Mouse (Mus musculus) ES-E14 (cell line): Measurements from ENCODE around the gene B4galt2. TPM values are rescaled to one million over a fixed set of nuclear protein-coding genes. Genes with fewer than 3 reads are reported as not detected.
A peak's percentile ranks its signal among the peaks of the same experiment; 100 is the strongest.

Experiments used
- DNase-seq: peaks from one replicate; pipeline ENCODE4 v3.0.0-alpha.2; 2013; ENCODE audit warnings: low read depth, low spot score
- H3K27ac ChIP-seq: 2 replicates; pipeline ENCODE4 v1.5.1; 2012; ENCODE audit warnings: low read depth, mild to moderate bottlenecking, low read length, moderate library complexity, mixed read lengths; ENCODE audit not compliant: poor library complexity, insufficient read depth, severe bottlenecking
- H3K36me3 ChIP-seq: 2 replicates; pipeline ENCODE4 v1.6.1; 2012; ENCODE audit warnings: mild to moderate bottlenecking, low read length, moderate library complexity, mixed read lengths; ENCODE audit not compliant: control insufficient read depth, poor library complexity, insufficient read depth, severe bottlenecking
- H3K4me1 ChIP-seq, 2 experiments: fragments of 150-350 bp in 1 of 2; sonication (generic) in 1 of 2; 2 replicates each; pipeline ENCODE4 v1.6.1; 2012; ENCODE audit warnings: low read length in 2 of 2, mild to moderate bottlenecking in 1 of 2, mixed read lengths in 1 of 2; ENCODE audit not compliant: control insufficient read depth in 2 of 2, insufficient read depth in 2 of 2, poor library complexity in 1 of 2
- H3K4me3 ChIP-seq, 2 experiments: fragments of 150-350 bp in 1 of 2; sonication (generic) in 1 of 2; 2 replicates each; pipeline ENCODE4 v1.5.1; 2012; ENCODE audit warnings: low read length in 2 of 2, low read depth in 1 of 2, mild to moderate bottlenecking in 1 of 2, mixed read lengths in 1 of 2; ENCODE audit not compliant: insufficient read depth in 1 of 2, poor library complexity in 1 of 2, severe bottlenecking in 1 of 2
- H3K9ac ChIP-seq: 2 replicates; pipeline ENCODE4 v1.6.1; 2012; ENCODE audit warnings: low read depth, mild to moderate bottlenecking, low read length, mixed read lengths; ENCODE audit not compliant: poor library complexity, insufficient read depth, severe bottlenecking
- H3K9me3 ChIP-seq: fragments of 150-350 bp; sonication (generic); 2 replicates; pipeline ENCODE4 v1.6.1; 2012; ENCODE audit warnings: low read depth, mild to moderate bottlenecking, low read length; ENCODE audit not compliant: control insufficient read depth, insufficient read depth
- CHD2 ChIP-seq: IDR thresholded peaks from 2 replicates; pipeline ENCODE4 v1.6.1; 2014; ENCODE audit warnings: mild to moderate bottlenecking, low read depth, low read length, inconsistent platforms
- HCFC1 ChIP-seq: IDR thresholded peaks from 2 replicates; pipeline ENCODE4 v1.6.1; 2012; ENCODE audit warnings: low read length, inconsistent platforms, borderline replicate concordance; ENCODE audit not compliant: insufficient read depth
- MAFK ChIP-seq: IDR thresholded peaks from 2 replicates; pipeline ENCODE4 v1.6.1; 2014; ENCODE audit warnings: mild to moderate bottlenecking, low read depth, low read length, inconsistent platforms; ENCODE audit not compliant: insufficient read depth
- ZC3H11A ChIP-seq: IDR thresholded peaks from 2 replicates; pipeline ENCODE4 v1.6.1; 2012; ENCODE audit warnings: low read depth, mild to moderate bottlenecking, inconsistent platforms, low read length, borderline replicate concordance
- ZNF384 ChIP-seq: IDR thresholded peaks from 2 replicates; pipeline ENCODE4 v1.6.1; 2012; ENCODE audit warnings: low read depth, low read length, inconsistent platforms
- in situ Hi-C, 2 experiments: fragments of 600-800 bp; cut with MboI; formaldehyde crosslinking; loops; one replicate each; pipeline ENCODE4 v1.15.1; 2025; ENCODE audit warnings: low sequenced_read_pairs in 2 of 2, inconsistent platforms in 1 of 2; ENCODE audit not compliant: unreplicated experiment in 2 of 2
- total RNA-seq: library from RNA; depleted of rRNA; stranded (reverse); fragments of 300-350 nt; gene quantifications from 2 replicates; pipeline ENCODE4 v1.2.3, GENCODE M21; 2012

Gene B4galt2
- total RNA-seq, 1 experiment: 11.2 TPM

DNA sequence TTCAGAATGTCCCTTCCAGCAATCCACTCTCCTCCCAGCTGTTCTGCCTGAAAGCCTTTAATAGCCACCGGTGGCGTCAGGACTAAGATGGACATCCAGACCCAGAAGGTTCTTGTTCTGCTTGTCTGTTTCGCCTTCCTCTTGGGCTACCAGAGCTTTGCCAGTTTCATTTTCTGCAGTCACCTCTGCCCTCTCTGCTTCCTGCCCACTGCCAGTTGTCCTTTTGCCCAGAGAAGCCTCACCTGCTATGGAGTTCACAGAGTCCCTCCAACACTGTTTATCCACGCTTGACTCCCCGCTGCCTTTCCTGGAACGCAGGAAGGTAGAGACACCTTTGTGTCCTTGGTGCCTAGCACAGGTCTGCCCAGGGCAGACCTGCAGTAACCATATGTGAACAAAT is 43.9 kb downstream of the B4galt2 start:
- H3K36me3 ChIP-seq: peaks cover 4% of the 10 kb centered on the region; the same call in 1 of the 2 replicates

DNA sequence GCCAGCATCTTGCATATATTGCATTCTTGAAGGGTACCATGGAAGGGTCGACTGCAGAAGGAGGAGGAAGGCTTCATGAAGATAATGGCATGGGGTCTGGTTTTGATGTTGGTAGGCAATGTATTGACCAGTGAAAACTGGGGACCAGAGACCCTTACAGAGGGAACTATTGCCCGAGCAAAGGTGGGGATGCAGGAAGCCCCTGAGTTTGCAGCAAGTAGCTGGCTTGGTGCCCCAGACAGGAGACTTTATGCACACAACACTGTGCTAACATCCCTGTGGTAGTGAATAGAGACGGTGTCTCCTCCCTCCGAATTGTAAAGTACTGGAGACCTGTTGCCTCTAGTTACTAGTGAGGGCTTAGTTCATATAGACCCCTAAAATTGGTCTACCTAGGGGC is 46.0 kb downstream of the B4galt2 start:
- no peak overlapping the region for H3K27ac ChIP-seq
- TF ChIP-seq ZNF384 (no peak), MAFK (no peak), ZC3H11A (no peak)
- in situ Hi-C loops: loop anchor here in 1 of 2 experiments (25.0 kb wide), 1 partner anchor 250 kb away; no protein-coding TSS in a partner anchor

More for the DNA sequence above, 43.9 kb downstream of the B4galt2 start:
- Histone ChIP-seq H3K4me3 (no peak overlapping the region), H3K27ac (no peak overlapping the region), H3K9me3 (no peaks in the 10 kb centered on the region), H3K9ac (no peak overlapping the region), H3K4me1 (peaks cover 0 to 4% of the 10 kb centered on the region in 2 experiments; a peak in 1 of 4 replicates)
- TF ChIP-seq ZNF384: no peak
- in situ Hi-C loops: loop anchor here in 1 of 2 experiments (25.0 kb wide), 1 partner anchor 248 kb away; no protein-coding TSS in a partner anchor
- no peak for DNase-seq

DNA sequence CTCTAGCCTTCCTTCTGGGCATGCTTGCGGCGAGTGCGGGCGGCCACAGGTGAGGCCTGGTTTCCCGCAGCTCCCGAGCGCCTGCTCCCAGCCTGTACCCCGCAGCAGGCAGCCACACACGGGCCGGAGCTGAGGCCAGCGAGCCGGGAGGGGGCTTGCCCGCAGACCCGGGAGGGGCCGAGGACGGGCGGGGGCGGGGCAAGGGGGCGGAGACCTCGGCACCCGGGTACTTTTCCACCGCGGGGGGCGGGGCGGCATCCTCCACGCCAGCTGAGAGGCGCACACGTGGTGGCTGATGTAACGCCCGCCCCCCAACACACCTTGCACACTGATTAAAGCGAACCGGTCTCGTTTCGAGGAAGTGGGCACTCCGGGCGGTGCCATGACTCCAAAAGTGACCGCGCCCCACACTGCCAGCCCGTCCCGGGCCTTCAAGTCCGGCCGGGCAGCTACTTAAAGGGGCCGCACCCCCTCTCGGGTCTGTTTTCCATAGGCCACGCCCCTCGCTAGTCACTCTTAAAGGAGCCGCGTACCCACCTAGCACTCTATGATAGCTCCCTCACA is 47.0 kb downstream of the B4galt2 start:
- peaks cover 0 to 10% of the 10 kb centered on the region in 2 experiments; a peak in 1 of 4 replicates for H3K4me1 ChIP-seq
- H3K36me3 ChIP-seq: no peaks in the 10 kb centered on the region
- H3K9me3 ChIP-seq: no peaks in the 10 kb centered on the region
- TF ChIP-seq ZNF384 (no peak), HCFC1 (no peak), MAFK (no peak), CHD2 (no peak)
- in situ Hi-C loops: loop anchor here in 1 of 2 experiments (25.0 kb wide), 1 partner anchor 251 kb away; no protein-coding TSS in a partner anchor
- H3K27ac ChIP-seq: no peak overlapping the region
- peak overlapping the region; percentile 88 for H3K9ac ChIP-seq
- DNase-seq: peak; percentile 87
- peak overlapping the region; percentile 79 to 83 for H3K4me3 ChIP-seq

More for the DNA sequence above, 46.0 kb downstream of the B4galt2 start:
- no peaks in the 10 kb centered on the region for H3K36me3 ChIP-seq
- peaks cover 0 to 6% of the 10 kb centered on the region in 2 experiments; a peak in 1 of 4 replicates for H3K4me1 ChIP-seq
- no peaks in the 10 kb centered on the region for H3K9me3 ChIP-seq
- H3K9ac ChIP-seq: no peak overlapping the region
- H3K4me3 ChIP-seq: no peak overlapping the region
- DNase-seq: no peak

DNA sequence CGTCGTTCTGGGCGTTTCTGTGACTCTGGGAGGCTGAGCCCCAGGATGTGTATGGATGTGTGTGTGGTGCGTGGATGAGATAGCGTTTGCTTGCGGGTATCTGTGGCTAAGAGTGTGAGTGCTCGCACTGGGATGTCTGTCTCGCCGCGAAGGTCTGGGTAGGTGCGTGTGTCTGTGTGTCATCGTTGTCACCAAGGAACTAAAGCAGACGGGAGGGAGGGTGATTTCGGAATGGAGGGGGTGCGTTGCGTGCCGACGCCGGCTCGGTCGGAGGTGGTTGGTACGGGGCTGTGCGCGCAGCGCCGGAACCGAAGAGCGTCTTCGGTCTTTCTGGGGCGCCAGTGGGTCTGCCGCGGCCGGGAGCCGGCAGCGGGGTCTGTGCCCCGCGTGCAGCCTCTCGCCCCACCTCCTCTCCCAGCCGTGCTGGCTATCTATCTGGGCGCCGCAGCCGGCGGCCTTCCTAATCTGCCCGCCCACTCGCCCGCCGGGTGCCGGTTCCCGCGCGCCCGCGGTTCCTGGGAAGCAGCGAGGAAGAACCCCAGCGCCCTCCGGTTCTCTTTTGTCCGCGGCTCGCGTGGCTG is 47.7 kb downstream of the B4galt2 start:
- H3K9ac ChIP-seq: peak overlapping the region; percentile 88
- H3K27ac ChIP-seq: peak overlapping the region; percentile 10; the same call in 1 of the 2 replicates
- DNase-seq: peak; percentile 21
- peaks cover 0 to 10% of the 10 kb centered on the region in 2 experiments; a peak in 1 of 4 replicates for H3K4me1 ChIP-seq
- no peaks in the 10 kb centered on the region for H3K9me3 ChIP-seq
- no peak for TF ChIP-seq ZC3H11A
- no peak for TF ChIP-seq ZNF384
- TF ChIP-seq CHD2: no peak
- no peak for TF ChIP-seq MAFK
- no peak for TF ChIP-seq HCFC1
- H3K4me3 ChIP-seq: peak overlapping the region; percentile 79 to 83
- H3K36me3 ChIP-seq: no peaks in the 10 kb centered on the region
- in situ Hi-C loops: loop anchor here in 1 of 2 experiments (25.0 kb wide), 1 partner anchor 252 kb away; no protein-coding TSS in a partner anchor
